ENCODE assay signal across 17 mouse cellular contexts in the genomic region with DNA sequence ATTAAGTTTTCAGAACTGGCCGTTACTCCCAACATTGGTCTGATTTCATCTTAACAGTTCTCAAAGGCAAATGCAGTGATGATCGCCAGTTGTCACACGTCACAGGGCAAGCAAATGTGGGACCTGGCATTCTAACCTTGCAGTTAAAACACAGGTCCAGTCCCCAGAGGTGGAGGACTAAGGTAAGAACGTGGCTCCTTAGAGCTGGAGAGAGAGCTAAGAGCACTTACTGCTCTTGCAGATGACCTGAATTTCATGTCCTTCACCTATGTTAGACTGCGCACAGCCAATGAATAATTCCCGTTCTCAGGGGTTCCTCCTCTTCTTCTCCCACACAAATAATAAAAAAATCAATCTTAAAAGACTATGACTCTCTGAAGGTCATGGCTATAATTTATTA. TPM values are rescaled to one million over a fixed set of nuclear protein-coding genes. Genes with fewer than 3 reads are reported as not detected.
A peak's percentile ranks its signal among the peaks of the same experiment; 100 is the strongest.
DNase-seq lines count a peak whose midpoint lies in the region; ATAC-seq and TF ChIP-seq lines count a peak whose summit lies in the region.
"Had no signal": no experiment of that assay in that cellular context is flagged by ENCODE, and none has a peak within 500 bp of the region (broad histone marks: within the 10 kb centered on the region; RNA-seq: fewer than 3 reads in every experiment).

No protein-coding gene starts in this region.

- DNase-seq in heart, postnatal 0 days (ENCODE audit: low spot score) = no peak
- no peak for DNase-seq in heart, adult 8-10 months (ENCODE audit: low spot score)
- DNase-seq in liver, embryonic 13.5 days = no peak
- DNase-seq in liver, embryonic 11.5 days (ENCODE audit: low spot score) = no peak
- peak; percentile 58 for DNase-seq in lung, postnatal 36 days
- no peak for DNase-seq in right cerebral cortex, postnatal 36 days (ENCODE audit: low spot score in 2 of 2)
- no peak for DNase-seq in frontal cortex, adult 2 months (ENCODE audit: extremely low spot score in 1 of 2, low spot score in 1 of 2)
- DNase-seq: cerebellum, adult 11 months; cerebellum, postnatal 25 days; gastrocnemius, postnatal 14 days had no signal

- H3K4me1 ChIP-seq in heart, postnatal 0 days (ENCODE audit: control insufficient read depth, insufficient read depth) = peaks cover 8% of the 10 kb centered on the region; the same call in 1 of the 2 replicates
- peaks cover 35% of the 10 kb centered on the region for H3K4me1 ChIP-seq in liver, embryonic 13.5 days (replicated peaks)
- 0 out of 2 replicates have a peak, but pooled peaks cover 8% of the 10 kb centered on the region for H3K4me1 ChIP-seq in liver, embryonic 11.5 days (replicated peaks; ENCODE audit: control insufficient read depth, insufficient read depth, low read length)
- H3K4me1 ChIP-seq in brown adipose tissue, adult 24 weeks (ENCODE audit: control insufficient read depth, insufficient read depth, insufficient read length, low read length) = peaks cover 27% of the 10 kb centered on the region
- H3K4me1 ChIP-seq: neural tube, embryonic 13.5 days had no signal

- no peak for ATAC-seq in heart, postnatal 0 days (ENCODE audit: insufficient read depth, low read depth)
- no peak for ATAC-seq in liver, embryonic 13.5 days (ENCODE audit: low read depth)
- ATAC-seq in liver, embryonic 11.5 days (replicated peaks; ENCODE audit: low FRiP score) = no peak
- ATAC-seq: forebrain, embryonic 16.5 days had no signal

- H3K27ac ChIP-seq in heart, postnatal 0 days (ENCODE audit: low read depth) = 0 out of 2 replicates have a peak overlapping the region, but pooled peaks have one; percentile 23
- peak overlapping the region; percentile 73; the same call in 1 of the 2 replicates for H3K27ac ChIP-seq in liver, embryonic 13.5 days
- H3K27ac ChIP-seq in liver, embryonic 11.5 days (ENCODE audit: low read depth, low read length) = no peak overlapping the region
- 0 out of 2 replicates have a peak overlapping the region, but pooled peaks have one; percentile 3 for H3K27ac ChIP-seq in brown adipose tissue, adult 24 weeks (replicated peaks; ENCODE audit: low read depth, low read length)
- H3K27ac ChIP-seq: embryonic facial prominence, embryonic 10.5 days; hindbrain, embryonic 14.5 days; limb, embryonic 15.5 days; neural tube, embryonic 13.5 days had no signal

- no peak for TF ChIP-seq CTCF in heart, postnatal 0 days (IDR thresholded peaks at IDR 0.05; ENCODE audit: low read depth)

- TF ChIP-seq EP300 in heart, postnatal 0 days (IDR thresholded peaks at IDR 0.05; ENCODE audit: low read depth) = no peak

- 86% methylated on average over 6 of the region's 6 CpGs for WGBS in heart, postnatal 0 days
- WGBS in liver, embryonic 13.5 days (ENCODE audit: insufficient replicate concordance) = 62% methylated on average over 6 of the region's 6 CpGs
- WGBS in liver, embryonic 11.5 days = 72% methylated on average over 6 of the region's 6 CpGs

- H3K9me3 ChIP-seq in heart, postnatal 0 days (replicated peaks; ENCODE audit: control insufficient read depth, low read length) = no peaks in the 10 kb centered on the region
- H3K9me3 ChIP-seq in liver, embryonic 13.5 days (replicated peaks) = no peaks in the 10 kb centered on the region
- H3K9me3 ChIP-seq in liver, embryonic 11.5 days (ENCODE audit: control insufficient read depth, low read length) = no peaks in the 10 kb centered on the region
- H3K9me3 ChIP-seq: embryonic facial prominence, embryonic 10.5 days; heart, embryonic 12.5 days; limb, embryonic 15.5 days; neural tube, embryonic 13.5 days had no signal

- H3K4me2 ChIP-seq in heart, postnatal 0 days (ENCODE audit: low read depth, low read length) = no peak overlapping the region
- no peak overlapping the region for H3K4me2 ChIP-seq in liver, embryonic 13.5 days
- H3K4me2 ChIP-seq in liver, embryonic 11.5 days = no peak overlapping the region
- H3K4me2 ChIP-seq: heart, embryonic 12.5 days; hindbrain, embryonic 14.5 days; limb, embryonic 15.5 days; neural tube, embryonic 13.5 days had no signal

- no peak overlapping the region for H3K4me3 ChIP-seq in heart, postnatal 0 days (ENCODE audit: low read depth, low read length)
- no peak overlapping the region for H3K4me3 ChIP-seq in liver, embryonic 13.5 days (replicated peaks)
- no peak overlapping the region for H3K4me3 ChIP-seq in liver, embryonic 11.5 days (ENCODE audit: low read depth, low read length)
- no peak overlapping the region for H3K4me3 ChIP-seq in brown adipose tissue, adult 24 weeks (ENCODE audit: insufficient read depth, low read depth, low read length)
- H3K4me3 ChIP-seq: embryonic facial prominence, embryonic 10.5 days; heart, embryonic 12.5 days; limb, embryonic 15.5 days; neural tube, embryonic 13.5 days had no signal

- no peak overlapping the region for H3K9ac ChIP-seq in heart, postnatal 0 days (replicated peaks; ENCODE audit: low read depth, low read length)
- H3K9ac ChIP-seq in liver, embryonic 13.5 days = no peak overlapping the region
- no peak overlapping the region for H3K9ac ChIP-seq in liver, embryonic 11.5 days (ENCODE audit: low read depth, low read length)
- H3K9ac ChIP-seq: heart, embryonic 12.5 days; hindbrain, embryonic 14.5 days; limb, embryonic 15.5 days; neural tube, embryonic 13.5 days had no signal

- H3K27me3 ChIP-seq in heart, postnatal 0 days (ENCODE audit: control insufficient read depth, insufficient read depth, low read length) = no peaks in the 10 kb centered on the region
- peaks cover 6% of the 10 kb centered on the region; the same call in 1 of the 2 replicates for H3K27me3 ChIP-seq in liver, embryonic 13.5 days
- H3K27me3 ChIP-seq in liver, embryonic 11.5 days (replicated peaks; ENCODE audit: control insufficient read depth, insufficient read depth, low read length) = no peaks in the 10 kb centered on the region
- H3K27me3 ChIP-seq: heart, embryonic 12.5 days; limb, embryonic 15.5 days; neural tube, embryonic 13.5 days had no signal

- H3K36me3 ChIP-seq in heart, postnatal 0 days (replicated peaks; ENCODE audit: control insufficient read depth, insufficient read depth, low read length) = no peaks in the 10 kb centered on the region
- no peaks in the 10 kb centered on the region for H3K36me3 ChIP-seq in liver, embryonic 13.5 days
- no peaks in the 10 kb centered on the region for H3K36me3 ChIP-seq in liver, embryonic 11.5 days (ENCODE audit: control insufficient read depth, insufficient read depth, low read length)
- H3K36me3 ChIP-seq: embryonic facial prominence, embryonic 10.5 days; heart, embryonic 12.5 days; limb, embryonic 15.5 days; neural tube, embryonic 13.5 days had no signal

RNA-seq across cellular contexts. Expression of a gene that starts 16.0 kb away (rescaled TPM):
- 9.5 and 13.3 TPM in 2 replicates for total RNA-seq in heart, postnatal 0 days (2014; rRNA removed; ENCODE audit: low replicate concordance)
- polyA plus RNA-seq in heart, postnatal 0 days (2015; fragmentation: Nextera tagmentation; extraction: Ambion mirVana) = 2.8 and 3.0 TPM in 2 replicates
- total RNA-seq in heart, adult 8-10 months (2022) = 1 to 10 TPM; 6.2 to 9.0 (median 7.7) TPM
- 1.0 and 1.2 TPM in 2 replicates for polyA plus RNA-seq in liver, embryonic 13.5 days (2015; fragmentation: Nextera tagmentation; extraction: Ambion mirVana)
- polyA plus RNA-seq in liver, embryonic 11.5 days (2014; fragmentation: Nextera tagmentation; extraction: Ambion mirVana) = 3.0 and 4.4 TPM in 2 replicates
- polyA plus RNA-seq in brown adipose tissue, adult 24 weeks (2012; ENCODE audit: insufficient read depth, insufficient read length, missing spikeins) = 4.4 and 5.5 TPM in 2 replicates
- 5.0 and 7.1 TPM in 2 replicates for polyA plus RNA-seq in frontal cortex, adult 2 months (2012; rRNA removed)

RNA-seq across cellular contexts. Expression of a gene that starts 27.4 kb away (rescaled TPM):
- total RNA-seq in heart, postnatal 0 days (2014; rRNA removed; ENCODE audit: low replicate concordance) = 19.1 and 21.7 TPM in 2 replicates
- 9.2 and 9.5 TPM in 2 replicates for polyA plus RNA-seq in heart, postnatal 0 days (2015; fragmentation: Nextera tagmentation; extraction: Ambion mirVana)
- total RNA-seq in heart, adult 8-10 months (2022) = under 1 TPM in 3 of 4 experiments, not detected in 1; 0.24 to 0.63 (median 0.25) TPM
- 6.3 and 7.5 TPM in 2 replicates for polyA plus RNA-seq in liver, embryonic 13.5 days (2015; fragmentation: Nextera tagmentation; extraction: Ambion mirVana)
- 16.0 and 16.7 TPM in 2 replicates for polyA plus RNA-seq in liver, embryonic 11.5 days (2014; fragmentation: Nextera tagmentation; extraction: Ambion mirVana)
- polyA plus RNA-seq in brown adipose tissue, adult 24 weeks (2012; ENCODE audit: insufficient read depth, insufficient read length, missing spikeins) = not detected in 2 replicates
- 0.48 and 0.50 TPM in 2 replicates for polyA plus RNA-seq in frontal cortex, adult 2 months (2012; rRNA removed)
